Mouse (Mus musculus) MEL (cell line): ENCODE measurements at regions not wholly inside any gene's neighbourhood (a gene's known extent, or its start where the extent isn't known, plus 50 kb on each side); places are given as distances from the start of the nearest gene placed in this dataset.

Source experiments
- DNase-seq: peaks from one replicate; pipeline ENCODE4 v3.0.0; 2011; ENCODE audit warnings: low read depth, low spot score
- H3K27ac ChIP-seq: 2 replicates; pipeline ENCODE4 v1.5.1; 2012; ENCODE audit warnings: low read depth, mild to moderate bottlenecking, control low read depth, low read length, moderate library complexity; ENCODE audit not compliant: control insufficient read depth
- H3K27me3 ChIP-seq, 2 experiments: fragments of 150-350 bp in 1 of 2; sonication (generic) in 1 of 2; 2 replicates each; pipeline ENCODE4 v1.6.1; 2012; ENCODE audit warnings: low read length in 2 of 2, mild to moderate bottlenecking in 2 of 2, improper control_type of control experiment in 1 of 2, moderate library complexity in 1 of 2; ENCODE audit not compliant: insufficient read depth in 2 of 2, control insufficient read depth in 1 of 2
- H3K36me3 ChIP-seq, 2 experiments: 2 replicates each; pipeline ENCODE4 v1.6.1; 2012 to 2014; ENCODE audit warnings: low read length in 2 of 2, improper control_type of control experiment in 1 of 2, inconsistent platforms in 1 of 2, mild to moderate bottlenecking in 1 of 2; ENCODE audit not compliant: insufficient read depth in 2 of 2, control insufficient read depth in 1 of 2
- H3K4me1 ChIP-seq, 2 experiments: fragments of 150-350 bp in 1 of 2; sonication (generic) in 1 of 2; 2 replicates each; pipeline ENCODE4 v1.6.1; 2012; ENCODE audit warnings: low read length in 2 of 2, improper control_type of control experiment in 1 of 2, mild to moderate bottlenecking in 1 of 2; ENCODE audit not compliant: insufficient read depth in 2 of 2, control insufficient read depth in 1 of 2
- H3K4me3 ChIP-seq, 2 experiments: fragments of 150-350 bp in 1 of 2; sonication (generic) in 1 of 2; 2 replicates each; pipeline ENCODE4 v1.5.1; 2012; ENCODE audit warnings: low read depth in 2 of 2, low read length in 2 of 2, mild to moderate bottlenecking in 2 of 2, moderate library complexity in 2 of 2, control low read depth in 1 of 2, improper control_type of control experiment in 1 of 2; ENCODE audit not compliant: control insufficient read depth in 1 of 2, insufficient read depth in 1 of 2
- H3K79me2 ChIP-seq: 2 replicates; pipeline ENCODE4 v1.6.1; 2012; ENCODE audit warnings: mild to moderate bottlenecking, low read length, moderate library complexity; ENCODE audit not compliant: control insufficient read depth, poor library complexity, insufficient read depth
- H3K9ac ChIP-seq: 2 replicates; pipeline ENCODE4 v1.6.1; 2012; ENCODE audit warnings: low read depth, mild to moderate bottlenecking, control low read depth, low read length, moderate library complexity; ENCODE audit not compliant: control insufficient read depth, poor library complexity, severe bottlenecking
- H3K9me3 ChIP-seq: fragments of 150-350 bp; sonication (generic); replicated peaks from 2 replicates; pipeline ENCODE4 v1.6.1; 2012; ENCODE audit warnings: mild to moderate bottlenecking, low read length, improper control_type of control experiment, moderate library complexity; ENCODE audit not compliant: insufficient read depth
- CHD2 ChIP-seq: IDR thresholded peaks from 2 replicates; pipeline ENCODE4 v1.6.1; 2011; ENCODE audit warnings: low read length, improper control_type of control experiment
- CTCF ChIP-seq, 3 experiments: IDR thresholded peaks in 2 of 3; conservative IDR thresholded peaks in 1 of 3; 2 replicates each; pipeline ENCODE4 v1.5.1; 2011 to 2012; ENCODE audit warnings: low read length in 3 of 3, low read depth in 2 of 3, mild to moderate bottlenecking in 2 of 3, improper control_type of control experiment in 1 of 3, inconsistent platforms in 1 of 3, mixed read lengths in 1 of 3, moderate library complexity in 1 of 3; ENCODE audit not compliant: control insufficient read depth in 1 of 3, insufficient read depth in 1 of 3, poor library complexity in 1 of 3, severe bottlenecking in 1 of 3
- E2F4 ChIP-seq: IDR thresholded peaks from 2 replicates; pipeline ENCODE4 v1.6.1; 2011; ENCODE audit warnings: low read depth, low read length, improper control_type of control experiment, borderline replicate concordance
- JUND ChIP-seq: IDR thresholded peaks from 2 replicates; pipeline ENCODE4 v1.6.1; 2011; ENCODE audit warnings: low read depth, mild to moderate bottlenecking, improper control_type of control experiment, low read length
- KAT2A ChIP-seq: conservative IDR thresholded peaks from 2 replicates; pipeline ENCODE4 v1.6.1; 2012; ENCODE audit warnings: low read depth, low read length, improper control_type of control experiment, inconsistent platforms
- MAX ChIP-seq: IDR thresholded peaks from 2 replicates; pipeline ENCODE4 v1.6.1; 2011; ENCODE audit warnings: low read length, improper control_type of control experiment
- MAZ ChIP-seq: IDR thresholded peaks from 2 replicates; pipeline ENCODE4 v1.6.1; 2012; ENCODE audit warnings: low read depth, mild to moderate bottlenecking, inconsistent platforms, low read length, improper control_type of control experiment
- MXI1 ChIP-seq: IDR thresholded peaks from 2 replicates; pipeline ENCODE4 v1.6.1; 2011; ENCODE audit warnings: mild to moderate bottlenecking, low read depth, low read length, improper control_type of control experiment
- NELFE ChIP-seq: IDR thresholded peaks from 2 replicates; pipeline ENCODE4 v1.6.1; 2011; ENCODE audit warnings: low read depth, low read length, improper control_type of control experiment
- NRF1 ChIP-seq: IDR thresholded peaks from 2 replicates; pipeline ENCODE4 v1.6.1; 2014; ENCODE audit warnings: low read depth, mild to moderate bottlenecking, inconsistent platforms, low read length, improper control_type of control experiment, moderate library complexity; ENCODE audit not compliant: poor library complexity, insufficient read depth, severe bottlenecking
- POLR2A ChIP-seq, 2 experiments: IDR thresholded peaks; 2 replicates each; pipeline ENCODE4 v1.6.1; 2011 to 2012; ENCODE audit warnings: low read length in 2 of 2, mild to moderate bottlenecking in 2 of 2, control low read depth in 1 of 2, improper control_type of control experiment in 1 of 2, low read depth in 1 of 2, moderate library complexity in 1 of 2; ENCODE audit not compliant: control insufficient read depth in 1 of 2, insufficient read depth in 1 of 2, poor library complexity in 1 of 2
- POLR2AphosphoS2 ChIP-seq: IDR thresholded peaks from 2 replicates; pipeline ENCODE4 v1.6.1; 2011; ENCODE audit warnings: low read length, improper control_type of control experiment
- TBP ChIP-seq: IDR thresholded peaks from 2 replicates; pipeline ENCODE4 v1.8.0; 2011; ENCODE audit warnings: low read depth, low read length, improper control_type of control experiment
- USF2 ChIP-seq, 2 experiments: IDR thresholded peaks; 2 replicates each; pipeline ENCODE4 v1.6.1; 2011 to 2012; ENCODE audit warnings: improper control_type of control experiment in 2 of 2, low read length in 2 of 2, borderline replicate concordance in 1 of 2, inconsistent platforms in 1 of 2, low read depth in 1 of 2, mild to moderate bottlenecking in 1 of 2; ENCODE audit not compliant: insufficient read depth in 1 of 2
- ZC3H11A ChIP-seq: IDR thresholded peaks from 2 replicates; pipeline ENCODE4 v1.6.1; 2012; ENCODE audit warnings: low read depth, mild to moderate bottlenecking, inconsistent platforms, low read length, improper control_type of control experiment
- ZMIZ1 ChIP-seq: IDR thresholded peaks from 2 replicates; pipeline ENCODE4 v1.6.1; 2012; ENCODE audit warnings: low read depth, mild to moderate bottlenecking, inconsistent platforms, low read length, improper control_type of control experiment, moderate library complexity

DNA sequence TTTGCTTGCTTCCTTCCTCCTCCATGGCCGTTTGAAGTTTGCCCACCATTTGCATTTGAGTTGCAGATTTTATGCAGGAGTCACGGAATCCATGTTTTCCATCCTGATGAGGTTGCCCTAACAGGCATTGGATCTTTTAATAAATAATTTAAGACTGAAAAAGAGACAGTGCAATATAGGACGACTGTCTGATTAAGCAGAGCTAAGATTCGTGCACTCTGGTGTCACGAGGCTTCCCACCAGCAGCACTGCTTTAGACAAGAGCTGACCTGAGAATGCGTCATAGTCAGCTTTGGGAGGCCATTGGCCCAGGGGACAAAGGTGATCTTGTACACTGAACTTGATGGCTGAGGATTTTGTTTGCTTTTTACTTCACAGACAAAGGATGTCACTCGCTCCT, 241.3 kb upstream of the Veph1 start:
- Histone ChIP-seq H3K9ac (no peak overlapping the region), H3K4me1 (no peaks in the 10 kb centered on the region), H3K27ac (no peak overlapping the region), H3K27me3 (peaks cover 0 to 2% of the 10 kb centered on the region in 2 experiments; a peak in 1 of 4 replicates), H3K36me3 (no peaks in the 10 kb centered on the region), H3K79me2 (no peaks in the 10 kb centered on the region), H3K9me3 (no peaks in the 10 kb centered on the region), H3K4me3 (no peak overlapping the region)
- DNase-seq: no peak
- TF ChIP-seq JUND (no peak), CHD2 (no peak), NELFE (no peak), USF2 (IDR thresholded peaks at IDR 0.05; ENCODE audit: borderline replicate concordance in 1 of 2, insufficient read depth in 1 of 2, low read depth in 1 of 2, low read length in 2 of 2) (no peak)

DNA sequence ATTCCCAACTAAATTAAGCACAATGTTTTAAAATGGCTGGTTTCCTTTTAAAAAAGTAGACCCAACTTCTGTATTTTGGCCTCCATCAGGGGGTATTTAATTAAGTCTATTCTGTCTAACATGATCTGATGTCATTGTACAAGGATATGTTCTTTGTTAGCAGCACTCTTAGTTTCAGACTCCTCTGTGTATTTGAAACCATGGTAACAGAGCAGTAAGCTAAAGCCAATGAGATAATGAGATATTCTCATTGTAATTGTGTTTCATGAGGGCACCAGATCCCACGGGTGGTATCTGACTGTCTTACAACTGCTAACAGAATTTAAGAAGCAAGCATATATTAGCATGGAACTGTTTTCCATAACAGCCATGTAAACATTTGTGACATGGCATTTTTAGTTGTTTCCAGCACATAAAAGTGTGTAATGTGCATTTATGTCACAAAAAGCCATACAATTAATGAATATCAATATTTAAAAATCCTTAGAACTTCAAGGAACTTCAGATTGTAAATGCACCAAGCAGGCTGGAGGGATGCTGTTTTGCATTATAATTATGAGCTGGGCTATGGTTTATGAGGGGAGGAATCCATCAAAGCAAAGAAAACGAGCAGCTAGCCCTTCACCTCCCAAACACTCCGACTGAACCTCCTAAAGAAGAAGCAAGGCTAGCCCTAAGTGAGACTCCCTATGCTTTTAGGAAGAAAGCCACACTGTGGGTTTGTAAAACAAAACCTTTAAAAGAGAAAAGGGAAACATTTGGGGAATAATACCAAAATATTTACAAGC, 240.7 kb upstream of the Veph1 start:
- Histone ChIP-seq H3K4me3 (no peak overlapping the region), H3K27ac (no peak overlapping the region), H3K9me3 (no peaks in the 10 kb centered on the region), H3K4me1 (no peaks in the 10 kb centered on the region), H3K79me2 (no peaks in the 10 kb centered on the region), H3K36me3 (no peaks in the 10 kb centered on the region), H3K9ac (no peak overlapping the region), H3K27me3 (peaks cover 0 to 2% of the 10 kb centered on the region in 2 experiments; a peak in 1 of 4 replicates)
- no peak for DNase-seq
- TF ChIP-seq KAT2A (no peak), ZMIZ1 (no peak), E2F4 (no peak), MAZ (no peak), POLR2A (IDR thresholded peaks at IDR 0.05; ENCODE audit: control insufficient read depth in 1 of 2, insufficient read depth in 1 of 2, low read depth in 1 of 2, low read length in 2 of 2, poor library complexity in 1 of 2) (no peak), POLR2AphosphoS2 (no peak), MXI1 (no peak), MAX (no peak), CTCF (IDR thresholded peaks at IDR 0.05 in 2 of 3, conservative IDR thresholded peaks at IDR 0.05 in 1 of 3; ENCODE audit: control insufficient read depth in 1 of 3, insufficient read depth in 1 of 3, low read depth in 2 of 3, low read length in 3 of 3, poor library complexity in 1 of 3, severe bottlenecking in 1 of 3) (no peak), TBP (no peak), NRF1 (no peak), ZC3H11A (no peak)
